Mouse (Mus musculus): ENCODE measurements around the gene Bicral. TPM values are rescaled to one million over a fixed set of nuclear protein-coding genes. Genes with fewer than 3 reads are reported as not detected.
A peak's percentile ranks its signal among the peaks of the same experiment; 100 is the strongest.

Bicral gene
- polyA plus RNA-seq, 1 experiment from 2014 or later: 3.2 TPM

DNA sequence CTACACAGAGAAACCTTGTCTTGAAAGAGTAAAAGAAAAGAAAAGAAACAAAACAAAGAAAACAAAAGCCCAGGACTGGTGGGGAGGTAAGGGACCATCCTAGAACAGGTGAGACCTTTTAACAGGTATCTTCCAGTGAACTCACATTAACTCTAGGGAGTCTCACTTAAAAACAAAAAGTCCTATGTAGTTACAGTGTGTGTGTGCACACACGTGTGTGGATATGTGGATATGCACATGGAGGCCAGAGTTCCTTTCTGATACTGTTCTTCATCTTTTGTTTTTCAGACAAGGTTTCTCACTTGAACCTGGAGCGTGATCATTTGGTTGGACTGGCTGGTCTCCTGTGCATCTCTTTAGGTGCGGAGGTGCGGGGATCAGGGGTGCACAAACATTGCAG lies 107.7 kb downstream of the Bicral start:
- peak overlapping the region; percentile 82 for H3K4me3 ChIP-seq
- H3K27ac ChIP-seq: no peak overlapping the region
- WGBS: 89% methylated on average over 4 of the region's 4 CpGs
- peak overlapping the region; percentile 79 for H3K4me2 ChIP-seq
- H3K9me3 ChIP-seq (replicated peaks): no peaks in the 10 kb centered on the region
- peak overlapping the region; percentile 68; the same call in 1 of the 2 replicates for H3K9ac ChIP-seq
- H3K27me3 ChIP-seq: no peaks in the 10 kb centered on the region
- ATAC-seq (replicated peaks; ENCODE audit: insufficient number of reproducible peaks, insufficient read depth, low FRiP score, low read depth): no peak
- H3K4me1 ChIP-seq (replicated peaks): peaks cover 12% of the 10 kb centered on the region
- peaks cover 6% of the 10 kb centered on the region; the same call in 1 of the 2 replicates for H3K36me3 ChIP-seq

DNA sequence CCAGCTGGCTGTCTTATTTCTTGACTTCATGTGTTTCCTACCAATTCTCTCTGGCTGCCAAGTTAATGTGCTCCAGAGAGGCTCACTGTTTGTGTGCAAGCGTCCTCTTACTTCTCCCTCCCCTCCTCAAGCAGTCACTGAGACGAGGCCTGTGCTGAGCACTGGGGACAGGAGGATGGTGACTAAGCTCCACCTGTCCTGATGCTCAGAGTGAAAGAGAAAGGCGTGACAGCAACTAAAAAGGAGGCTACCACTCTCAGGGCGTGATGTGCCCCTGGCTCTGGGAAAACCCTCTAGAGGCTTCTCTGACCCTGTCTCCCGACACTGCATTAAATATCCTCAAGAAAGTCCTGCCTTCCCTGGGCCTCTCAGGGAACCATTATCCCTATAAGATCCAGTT lies 109.0 kb downstream of the Bicral start:
- no peak overlapping the region for H3K4me3 ChIP-seq
- no peaks in the 10 kb centered on the region for H3K9me3 ChIP-seq (replicated peaks)
- no peak overlapping the region for H3K4me2 ChIP-seq
- H3K27me3 ChIP-seq: no peaks in the 10 kb centered on the region
- no peak for ATAC-seq (replicated peaks; ENCODE audit: insufficient number of reproducible peaks, insufficient read depth, low FRiP score, low read depth)
- H3K4me1 ChIP-seq (replicated peaks): peaks cover 12% of the 10 kb centered on the region
- H3K9ac ChIP-seq: no peak overlapping the region
- peaks cover 12% of the 10 kb centered on the region; the same call in 1 of the 2 replicates for H3K36me3 ChIP-seq
- 87% methylated on average over 5 of the region's 5 CpGs for WGBS
- no peak overlapping the region for H3K27ac ChIP-seq

Other genes with a start within 250 kb of the Bicral start
- gene Ptk7, start 229.0 kb downstream of the Bicral start, polyA plus RNA-seq (2015; fragmentation: Nextera tagmentation; extraction: Ambion mirVana): 34.1 and 49.5 TPM in 2 replicates
- 20.2 and 24.2 TPM in 2 replicates for gene Klc4, start 212.5 kb downstream of the Bicral start, polyA plus RNA-seq (2015; fragmentation: Nextera tagmentation; extraction: Ambion mirVana)
- 94.3 and 102 TPM in 2 replicates for gene Mrpl2, start 212.3 kb downstream of the Bicral start, polyA plus RNA-seq (2015; fragmentation: Nextera tagmentation; extraction: Ambion mirVana)
- gene Cul7, start 208.1 kb downstream of the Bicral start, polyA plus RNA-seq (2015; fragmentation: Nextera tagmentation; extraction: Ambion mirVana): 32.8 and 44.9 TPM in 2 replicates
- gene Rrp36, start 184.1 kb downstream of the Bicral start, polyA plus RNA-seq (2015; fragmentation: Nextera tagmentation; extraction: Ambion mirVana): 33.2 and 39.7 TPM in 2 replicates
- gene Mea1, start 179.7 kb downstream of the Bicral start, polyA plus RNA-seq (2015; fragmentation: Nextera tagmentation; extraction: Ambion mirVana): 105 and 113 TPM in 2 replicates
- gene Klhdc3, start 177.6 kb downstream of the Bicral start, polyA plus RNA-seq (2015; fragmentation: Nextera tagmentation; extraction: Ambion mirVana): 153 and 163 TPM in 2 replicates
- 44.6 and 66.2 TPM in 2 replicates for gene Ppp2r5d, start 153.4 kb downstream of the Bicral start, polyA plus RNA-seq (2015; fragmentation: Nextera tagmentation; extraction: Ambion mirVana)
- 10.5 and 19.0 TPM in 2 replicates for gene Pex6, start 147.0 kb downstream of the Bicral start, polyA plus RNA-seq (2015; fragmentation: Nextera tagmentation; extraction: Ambion mirVana)
- 1.2 and 1.8 TPM in 2 replicates for gene Gnmt, start 129.3 kb downstream of the Bicral start, polyA plus RNA-seq (2015; fragmentation: Nextera tagmentation; extraction: Ambion mirVana)
- gene Cnpy3, start 106.3 kb downstream of the Bicral start, polyA plus RNA-seq (2015; fragmentation: Nextera tagmentation; extraction: Ambion mirVana): 43.1 and 55.5 TPM in 2 replicates
- gene Ptcra, start 94.8 kb downstream of the Bicral start, polyA plus RNA-seq (2015; fragmentation: Nextera tagmentation; extraction: Ambion mirVana): 2.9 and 25.2 TPM in 2 replicates
- 49.5 and 51.5 TPM in 2 replicates for gene 2310039H08Rik, start 85.8 kb downstream of the Bicral start, polyA plus RNA-seq (2015; fragmentation: Nextera tagmentation; extraction: Ambion mirVana)
- gene Rpl7l1, start 75.8 kb downstream of the Bicral start, polyA plus RNA-seq (2015; fragmentation: Nextera tagmentation; extraction: Ambion mirVana): 86.3 and 93.7 TPM in 2 replicates
- 41.9 and 43.8 TPM in 2 replicates for gene Tbcc, start 32.2 kb upstream of the Bicral start, polyA plus RNA-seq (2015; fragmentation: Nextera tagmentation; extraction: Ambion mirVana)
- gene Prph2, start 52.0 kb upstream of the Bicral start, polyA plus RNA-seq (2015; fragmentation: Nextera tagmentation; extraction: Ambion mirVana): not detected in 2 replicates
- gene Ubr2, start 152.1 kb upstream of the Bicral start, polyA plus RNA-seq (2015; fragmentation: Nextera tagmentation; extraction: Ambion mirVana): 14.4 and 16.7 TPM in 2 replicates

Data from heart, embryonic 15.5 days (tissue).